In the genomic region with DNA sequence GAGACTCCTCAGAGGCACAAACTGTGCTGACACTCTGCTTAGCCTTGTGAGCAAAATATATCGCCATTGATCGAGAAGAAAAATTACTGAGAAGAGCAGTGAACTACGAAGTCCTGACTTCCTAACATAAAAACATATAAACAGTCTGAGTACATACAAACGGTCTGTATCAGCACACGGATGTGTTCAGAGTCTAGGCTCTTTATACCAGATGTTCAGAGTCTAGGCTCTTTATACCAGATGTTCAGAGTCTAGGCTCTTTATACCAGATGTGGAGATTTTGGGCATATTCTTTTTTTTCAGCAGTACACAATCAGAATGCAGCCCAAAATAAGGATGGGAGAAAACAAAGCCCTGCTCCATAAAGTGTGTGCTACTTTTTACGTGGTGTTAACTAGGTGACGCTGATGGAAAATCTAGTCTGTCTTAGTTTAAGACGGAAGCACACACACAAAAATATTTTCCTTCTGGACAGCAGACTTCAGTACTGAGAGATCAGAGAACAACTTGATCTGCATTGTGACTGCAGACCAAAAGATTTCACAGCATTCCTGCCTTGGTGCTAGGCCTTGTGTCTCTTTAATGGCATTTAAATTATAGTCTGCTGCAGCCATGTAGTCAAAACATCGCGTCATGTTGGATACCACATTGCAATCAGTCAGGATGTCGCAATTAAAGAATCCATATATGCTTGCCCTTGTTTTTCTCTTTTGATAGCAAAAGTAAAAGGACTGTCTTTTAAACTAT, we compare ENCODE assay signal across 25 mouse cellular contexts.
DNase-seq lines count a peak whose midpoint lies in the region; ATAC-seq lines count a peak whose summit lies in the region.
"Had no signal": no experiment of that assay in that cellular context is flagged by ENCODE, and none has a peak within 500 bp of the region (broad histone marks: within the 10 kb centered on the region; RNA-seq: fewer than 3 reads in every experiment).

No protein-coding gene starts in this region.

- no peak overlapping the region for H3K9ac ChIP-seq in forebrain, embryonic 13.5 days
- H3K9ac ChIP-seq in forebrain, embryonic 11.5 days (ENCODE audit: low read length) = no peak overlapping the region
- H3K9ac ChIP-seq in limb, embryonic 12.5 days (replicated peaks) = no peak overlapping the region
- no peak overlapping the region for H3K9ac ChIP-seq in forebrain, embryonic 16.5 days (replicated peaks; ENCODE audit: low read depth, low read length)
- H3K9ac ChIP-seq in kidney, embryonic 16.5 days (replicated peaks; ENCODE audit: low read length) = no peak overlapping the region
- H3K9ac ChIP-seq: heart, embryonic 15.5 days; liver, embryonic 13.5 days; neural tube, embryonic 12.5 days had no signal

- no peak overlapping the region for H3K4me2 ChIP-seq in forebrain, embryonic 13.5 days
- H3K4me2 ChIP-seq in forebrain, embryonic 11.5 days (ENCODE audit: low read depth, low read length, severe bottlenecking) = no peak overlapping the region
- H3K4me2 ChIP-seq in limb, embryonic 12.5 days = no peak overlapping the region
- no peak overlapping the region for H3K4me2 ChIP-seq in forebrain, embryonic 16.5 days (ENCODE audit: low read length)
- H3K4me2 ChIP-seq in kidney, embryonic 16.5 days (replicated peaks; ENCODE audit: low read depth, low read length) = no peak overlapping the region
- H3K4me2 ChIP-seq: heart, embryonic 15.5 days; liver, embryonic 13.5 days; neural tube, embryonic 12.5 days had no signal

- H3K9me3 ChIP-seq in forebrain, embryonic 13.5 days (replicated peaks) = no peaks in the 10 kb centered on the region
- H3K9me3 ChIP-seq in forebrain, embryonic 11.5 days (ENCODE audit: control insufficient read depth, low read length) = no peaks in the 10 kb centered on the region
- H3K9me3 ChIP-seq in limb, embryonic 12.5 days = no peaks in the 10 kb centered on the region
- no peaks in the 10 kb centered on the region for H3K9me3 ChIP-seq in limb, embryonic 10.5 days (replicated peaks)
- H3K9me3 ChIP-seq in forebrain, embryonic 16.5 days (ENCODE audit: control insufficient read depth, low read length) = no peaks in the 10 kb centered on the region
- H3K9me3 ChIP-seq in kidney, embryonic 16.5 days (ENCODE audit: low read length) = no peaks in the 10 kb centered on the region
- H3K9me3 ChIP-seq: heart, embryonic 15.5 days; liver, embryonic 13.5 days; neural tube, embryonic 12.5 days had no signal

- H3K27ac ChIP-seq in forebrain, embryonic 13.5 days = no peak overlapping the region; the same call in 1 of the 2 replicates
- H3K27ac ChIP-seq in forebrain, embryonic 11.5 days (ENCODE audit: low read depth, low read length) = no peak overlapping the region
- peak overlapping the region; percentile 59; the same call in 1 of the 2 replicates for H3K27ac ChIP-seq in limb, embryonic 12.5 days
- H3K27ac ChIP-seq in limb, embryonic 10.5 days = no peak overlapping the region
- peak overlapping the region; percentile 51 for H3K27ac ChIP-seq in forebrain, embryonic 16.5 days (ENCODE audit: low read length)
- no peak overlapping the region for H3K27ac ChIP-seq in kidney, embryonic 16.5 days (ENCODE audit: low read length)
- H3K27ac ChIP-seq: heart, embryonic 15.5 days; hindbrain, postnatal 0 days; kidney, postnatal 0 days; liver, embryonic 13.5 days; neural tube, embryonic 12.5 days had no signal

- peaks cover 47% of the 10 kb centered on the region for H3K36me3 ChIP-seq in forebrain, embryonic 13.5 days (ENCODE audit: poor library complexity, severe bottlenecking)
- no peaks in the 10 kb centered on the region; the same call in 1 of the 2 replicates for H3K36me3 ChIP-seq in forebrain, embryonic 11.5 days (ENCODE audit: control insufficient read depth, insufficient read depth, low read length)
- H3K36me3 ChIP-seq in limb, embryonic 12.5 days = peaks cover 46% of the 10 kb centered on the region
- H3K36me3 ChIP-seq in limb, embryonic 10.5 days = peaks cover 69% of the 10 kb centered on the region
- peaks cover 13% of the 10 kb centered on the region for H3K36me3 ChIP-seq in forebrain, embryonic 16.5 days (ENCODE audit: control insufficient read depth, insufficient read depth)
- peaks cover 15% of the 10 kb centered on the region for H3K36me3 ChIP-seq in kidney, embryonic 16.5 days (ENCODE audit: insufficient read depth, low read length)
- H3K36me3 ChIP-seq: G1E; liver, embryonic 13.5 days had no signal

- peak; percentile 37; the same call in 1 of the 2 replicates for ATAC-seq in forebrain, embryonic 13.5 days
- ATAC-seq in forebrain, embryonic 11.5 days (replicated peaks; ENCODE audit: low FRiP score) = no peak
- ATAC-seq in limb, embryonic 12.5 days (ENCODE audit: insufficient number of reproducible peaks, insufficient read depth, low FRiP score, low TSS enrichment, low read depth) = no peak
- ATAC-seq in forebrain, embryonic 16.5 days = peak; percentile 65
- no peak for ATAC-seq in kidney, embryonic 16.5 days (ENCODE audit: low FRiP score, low TSS enrichment)
- ATAC-seq: hindbrain, postnatal 0 days; intestine, postnatal 0 days had no signal

- no peak for DNase-seq in forebrain, embryonic 11.5 days (ENCODE audit: low spot score)
- DNase-seq in limb, embryonic 10.5 days (ENCODE audit: low spot score) = no peak
- peak; percentile 16 for DNase-seq in 416B (ENCODE audit: low read depth)
- DNase-seq in urinary bladder, postnatal 36 days (ENCODE audit: low spot score in 2 of 2) = no peak
- DNase-seq: adrenal gland, postnatal 36 days; cerebellum, adult 18-20 months; cerebellum, postnatal 25 days; gastrocnemius, postnatal 36 days; heart, postnatal 4 days; left cerebral cortex, postnatal 4 days; liver, embryonic 13.5 days; lung, postnatal 4 days; right cerebral cortex, adult 18-20 months; thymus, postnatal 25 days had no signal

- H3K4me1 ChIP-seq in forebrain, embryonic 13.5 days = peaks cover 16% of the 10 kb centered on the region
- no peaks in the 10 kb centered on the region for H3K4me1 ChIP-seq in forebrain, embryonic 11.5 days (replicated peaks; ENCODE audit: control insufficient read depth, insufficient read depth, low read length)
- peaks cover 4% of the 10 kb centered on the region; the same call in 1 of the 2 replicates for H3K4me1 ChIP-seq in limb, embryonic 12.5 days (replicated peaks)
- H3K4me1 ChIP-seq in limb, embryonic 10.5 days = peaks cover 12% of the 10 kb centered on the region
- H3K4me1 ChIP-seq in forebrain, embryonic 16.5 days (replicated peaks; ENCODE audit: control insufficient read depth, insufficient read depth, low read length) = peaks cover 11% of the 10 kb centered on the region
- no peaks in the 10 kb centered on the region for H3K4me1 ChIP-seq in kidney, embryonic 16.5 days (ENCODE audit: insufficient read depth, low read length)
- H3K4me1 ChIP-seq: liver, embryonic 13.5 days; neural tube, embryonic 12.5 days had no signal

- no peaks in the 10 kb centered on the region for H3K27me3 ChIP-seq in forebrain, embryonic 13.5 days
- H3K27me3 ChIP-seq in forebrain, embryonic 11.5 days (ENCODE audit: control insufficient read depth, insufficient read depth, low read length) = no peaks in the 10 kb centered on the region
- no peaks in the 10 kb centered on the region for H3K27me3 ChIP-seq in limb, embryonic 12.5 days
- no peaks in the 10 kb centered on the region for H3K27me3 ChIP-seq in limb, embryonic 10.5 days (ENCODE audit: low read depth, poor library complexity, severe bottlenecking)
- no peaks in the 10 kb centered on the region for H3K27me3 ChIP-seq in forebrain, embryonic 16.5 days (replicated peaks; ENCODE audit: control insufficient read depth, insufficient read depth, low read length)
- no peaks in the 10 kb centered on the region for H3K27me3 ChIP-seq in kidney, embryonic 16.5 days (ENCODE audit: insufficient read depth, low read length)
- H3K27me3 ChIP-seq: heart, embryonic 15.5 days; liver, embryonic 13.5 days; neural tube, embryonic 12.5 days had no signal

- 80% methylated on average over 11 of the region's 11 CpGs for WGBS in forebrain, embryonic 13.5 days
- 89% methylated on average over 11 of the region's 11 CpGs for WGBS in forebrain, embryonic 11.5 days
- WGBS in limb, embryonic 12.5 days = 42% methylated on average over 11 of the region's 11 CpGs
- WGBS in limb, embryonic 10.5 days = 74% methylated on average over 11 of the region's 11 CpGs
- 69% methylated on average over 11 of the region's 11 CpGs for WGBS in forebrain, embryonic 16.5 days
- 81% methylated on average over 11 of the region's 11 CpGs for WGBS in kidney, embryonic 16.5 days

- H3K4me3 ChIP-seq in forebrain, embryonic 13.5 days = no peak overlapping the region
- H3K4me3 ChIP-seq in forebrain, embryonic 11.5 days (ENCODE audit: low read depth, low read length) = no peak overlapping the region
- no peak overlapping the region for H3K4me3 ChIP-seq in limb, embryonic 12.5 days (replicated peaks)
- H3K4me3 ChIP-seq in limb, embryonic 10.5 days = no peak overlapping the region
- no peak overlapping the region for H3K4me3 ChIP-seq in forebrain, embryonic 16.5 days (replicated peaks; ENCODE audit: low read length)
- H3K4me3 ChIP-seq in kidney, embryonic 16.5 days (ENCODE audit: low read length) = no peak overlapping the region
- H3K4me3 ChIP-seq: erythroblast, embryonic 14.5 days; heart, embryonic 15.5 days; liver, embryonic 13.5 days; neural tube, embryonic 12.5 days had no signal

Comparison
In these comparisons a context has a peak if more than half of its experiments do, and no peak if none do; other contexts are left out.
1. ATAC-seq: peak in forebrain, embryonic 13.5 days (single experiment) and forebrain, embryonic 16.5 days (single experiment); none in forebrain, embryonic 11.5 days (single experiment), limb, embryonic 12.5 days (single experiment) and kidney, embryonic 16.5 days (single experiment).
2. H3K27ac ChIP-seq: peak in limb, embryonic 12.5 days (single experiment) and forebrain, embryonic 16.5 days (single experiment); none in forebrain, embryonic 13.5 days (single experiment), forebrain, embryonic 11.5 days (single experiment), limb, embryonic 10.5 days (single experiment) and kidney, embryonic 16.5 days (single experiment).